Mouse (Mus musculus) MEL (cell line): ENCODE results near the gene Tmem184a. TPM values are rescaled to one million over a fixed set of nuclear protein-coding genes. Genes with fewer than 3 reads are reported as not detected.

Source experiments
- DNase-seq: peaks from one replicate; pipeline ENCODE4 v3.0.0; 2011; ENCODE audit warnings: low read depth, low spot score
- H3K27ac ChIP-seq: 2 replicates; pipeline ENCODE4 v1.5.1; 2012; ENCODE audit warnings: low read depth, mild to moderate bottlenecking, control low read depth, low read length, moderate library complexity; ENCODE audit not compliant: control insufficient read depth
- H3K27me3 ChIP-seq, 2 experiments: fragments of 150-350 bp in 1 of 2; sonication (generic) in 1 of 2; 2 replicates each; pipeline ENCODE4 v1.6.1; 2012; ENCODE audit warnings: low read length in 2 of 2, mild to moderate bottlenecking in 2 of 2, improper control_type of control experiment in 1 of 2, moderate library complexity in 1 of 2; ENCODE audit not compliant: insufficient read depth in 2 of 2, control insufficient read depth in 1 of 2
- H3K36me3 ChIP-seq, 2 experiments: 2 replicates each; pipeline ENCODE4 v1.6.1; 2012 to 2014; ENCODE audit warnings: low read length in 2 of 2, improper control_type of control experiment in 1 of 2, inconsistent platforms in 1 of 2, mild to moderate bottlenecking in 1 of 2; ENCODE audit not compliant: insufficient read depth in 2 of 2, control insufficient read depth in 1 of 2
- H3K4me1 ChIP-seq, 2 experiments: fragments of 150-350 bp in 1 of 2; sonication (generic) in 1 of 2; 2 replicates each; pipeline ENCODE4 v1.6.1; 2012; ENCODE audit warnings: low read length in 2 of 2, improper control_type of control experiment in 1 of 2, mild to moderate bottlenecking in 1 of 2; ENCODE audit not compliant: insufficient read depth in 2 of 2, control insufficient read depth in 1 of 2
- H3K4me3 ChIP-seq, 2 experiments: fragments of 150-350 bp in 1 of 2; sonication (generic) in 1 of 2; 2 replicates each; pipeline ENCODE4 v1.5.1; 2012; ENCODE audit warnings: low read depth in 2 of 2, low read length in 2 of 2, mild to moderate bottlenecking in 2 of 2, moderate library complexity in 2 of 2, control low read depth in 1 of 2, improper control_type of control experiment in 1 of 2; ENCODE audit not compliant: control insufficient read depth in 1 of 2, insufficient read depth in 1 of 2
- H3K79me2 ChIP-seq: 2 replicates; pipeline ENCODE4 v1.6.1; 2012; ENCODE audit warnings: mild to moderate bottlenecking, low read length, moderate library complexity; ENCODE audit not compliant: control insufficient read depth, poor library complexity, insufficient read depth
- H3K9ac ChIP-seq: 2 replicates; pipeline ENCODE4 v1.6.1; 2012; ENCODE audit warnings: low read depth, mild to moderate bottlenecking, control low read depth, low read length, moderate library complexity; ENCODE audit not compliant: control insufficient read depth, poor library complexity, severe bottlenecking
- H3K9me3 ChIP-seq: fragments of 150-350 bp; sonication (generic); replicated peaks from 2 replicates; pipeline ENCODE4 v1.6.1; 2012; ENCODE audit warnings: mild to moderate bottlenecking, low read length, improper control_type of control experiment, moderate library complexity; ENCODE audit not compliant: insufficient read depth
- CHD1 ChIP-seq: IDR thresholded peaks from 2 replicates; pipeline ENCODE4 v1.6.1; 2012; ENCODE audit warnings: low read depth, mild to moderate bottlenecking, inconsistent platforms, low read length, improper control_type of control experiment
- CTCF ChIP-seq, 3 experiments: IDR thresholded peaks in 2 of 3; conservative IDR thresholded peaks in 1 of 3; 2 replicates each; pipeline ENCODE4 v1.5.1; 2011 to 2012; ENCODE audit warnings: low read length in 3 of 3, low read depth in 2 of 3, mild to moderate bottlenecking in 2 of 3, improper control_type of control experiment in 1 of 3, inconsistent platforms in 1 of 3, mixed read lengths in 1 of 3, moderate library complexity in 1 of 3; ENCODE audit not compliant: control insufficient read depth in 1 of 3, insufficient read depth in 1 of 3, poor library complexity in 1 of 3, severe bottlenecking in 1 of 3
- E2F4 ChIP-seq: IDR thresholded peaks from 2 replicates; pipeline ENCODE4 v1.6.1; 2011; ENCODE audit warnings: low read depth, low read length, improper control_type of control experiment, borderline replicate concordance
- ETS1 ChIP-seq: IDR thresholded peaks from 2 replicates; pipeline ENCODE4 v1.6.1; 2012; ENCODE audit warnings: low read depth, mild to moderate bottlenecking, inconsistent platforms, low read length, improper control_type of control experiment, moderate library complexity
- GATA1 ChIP-seq: IDR thresholded peaks from 2 replicates; pipeline ENCODE4 v1.6.1; 2011; ENCODE audit warnings: low read depth, low read length, improper control_type of control experiment
- HCFC1 ChIP-seq: IDR thresholded peaks from 2 replicates; pipeline ENCODE4 v1.6.1; 2012; ENCODE audit warnings: low read depth, mild to moderate bottlenecking, inconsistent platforms, low read length, improper control_type of control experiment, moderate library complexity
- JUND ChIP-seq: IDR thresholded peaks from 2 replicates; pipeline ENCODE4 v1.6.1; 2011; ENCODE audit warnings: low read depth, mild to moderate bottlenecking, improper control_type of control experiment, low read length
- KAT2A ChIP-seq: conservative IDR thresholded peaks from 2 replicates; pipeline ENCODE4 v1.6.1; 2012; ENCODE audit warnings: low read depth, low read length, improper control_type of control experiment, inconsistent platforms
- MAX ChIP-seq: IDR thresholded peaks from 2 replicates; pipeline ENCODE4 v1.6.1; 2011; ENCODE audit warnings: low read length, improper control_type of control experiment
- MAZ ChIP-seq: IDR thresholded peaks from 2 replicates; pipeline ENCODE4 v1.6.1; 2012; ENCODE audit warnings: low read depth, mild to moderate bottlenecking, inconsistent platforms, low read length, improper control_type of control experiment
- NRF1 ChIP-seq: IDR thresholded peaks from 2 replicates; pipeline ENCODE4 v1.6.1; 2014; ENCODE audit warnings: low read depth, mild to moderate bottlenecking, inconsistent platforms, low read length, improper control_type of control experiment, moderate library complexity; ENCODE audit not compliant: poor library complexity, insufficient read depth, severe bottlenecking
- POLR2A ChIP-seq, 2 experiments: IDR thresholded peaks; 2 replicates each; pipeline ENCODE4 v1.6.1; 2011 to 2012; ENCODE audit warnings: low read length in 2 of 2, mild to moderate bottlenecking in 2 of 2, control low read depth in 1 of 2, improper control_type of control experiment in 1 of 2, low read depth in 1 of 2, moderate library complexity in 1 of 2; ENCODE audit not compliant: control insufficient read depth in 1 of 2, insufficient read depth in 1 of 2, poor library complexity in 1 of 2
- POLR2AphosphoS2 ChIP-seq: IDR thresholded peaks from 2 replicates; pipeline ENCODE4 v1.6.1; 2011; ENCODE audit warnings: low read length, improper control_type of control experiment
- POLR2AphosphoS5 ChIP-seq: IDR thresholded peaks from 2 replicates; pipeline ENCODE4 v1.6.1; 2012; ENCODE audit warnings: low read depth, borderline replicate concordance, mild to moderate bottlenecking, inconsistent platforms, low read length, moderate library complexity, mixed read lengths
- RAD21 ChIP-seq: IDR thresholded peaks from 2 replicates; pipeline ENCODE4 v1.6.1; 2011; ENCODE audit warnings: mild to moderate bottlenecking, low read depth, low read length, improper control_type of control experiment
- TAL1 ChIP-seq: IDR thresholded peaks from 2 replicates; pipeline ENCODE4 v1.6.1; 2012; ENCODE audit warnings: mild to moderate bottlenecking, inconsistent platforms, low read length, moderate library complexity, mixed read lengths
- TCF12 ChIP-seq: IDR thresholded peaks from 2 replicates; pipeline ENCODE4 v1.6.1; 2014; ENCODE audit warnings: low read depth, mild to moderate bottlenecking, inconsistent platforms, low read length, improper control_type of control experiment, moderate library complexity
- UBTF ChIP-seq: IDR thresholded peaks from 2 replicates; pipeline ENCODE4 v1.6.1; 2012; ENCODE audit warnings: low read depth, mild to moderate bottlenecking, inconsistent platforms, low read length, improper control_type of control experiment, moderate library complexity, borderline replicate concordance; ENCODE audit not compliant: insufficient read depth
- ZC3H11A ChIP-seq: IDR thresholded peaks from 2 replicates; pipeline ENCODE4 v1.6.1; 2012; ENCODE audit warnings: low read depth, mild to moderate bottlenecking, inconsistent platforms, low read length, improper control_type of control experiment
- ZMIZ1 ChIP-seq: IDR thresholded peaks from 2 replicates; pipeline ENCODE4 v1.6.1; 2012; ENCODE audit warnings: low read depth, mild to moderate bottlenecking, inconsistent platforms, low read length, improper control_type of control experiment, moderate library complexity
- polyA plus RNA-seq, 2 experiments: library from polyadenylated mRNA; stranded (reverse) in 1 of 2; unstranded in 1 of 2; fragments of >175 nt in 1 of 2; fragments of >200 nt in 1 of 2; gene quantifications; 2 replicates each; pipeline versions ENCODE4 v1.2.1 to v1.2.4; 2012; ENCODE audit warnings: low replicate concordance in 2 of 2, low read depth in 1 of 2; ENCODE audit not compliant: insufficient read length in 2 of 2, insufficient read depth in 1 of 2, missing spikeins in 1 of 2
- total RNA-seq: library from RNA; depleted of rRNA; stranded (reverse); fragments of 300-350 nt; gene quantifications from 2 replicates; pipeline ENCODE4 v1.2.3, GENCODE M21; 2012

The Tmem184a gene
- total and polyA plus RNA-seq, 3 experiments = 0.10 to 0.27 TPM; not detected in 1

- TF ChIP-seq MAZ (peak; percentile 22; the same call in 1 of the 2 replicates), ZMIZ1 (0 out of 2 replicates have a peak, but pooled peaks have one; percentile 53), E2F4 (no peak), GATA1 (no peak), RAD21 (no peak), KAT2A (peak; percentile 74; the same call in 1 of the 2 replicates), ZC3H11A (no peak), TCF12 (peak; percentile 86), UBTF (no peak), POLR2A (IDR thresholded peaks at IDR 0.05; ENCODE audit: control insufficient read depth in 1 of 2, insufficient read depth in 1 of 2, low read depth in 1 of 2, low read length in 2 of 2, poor library complexity in 1 of 2) (peak; percentile 91 to 96)
These were observed 6.8 kb upstream of the Tmem184a start, which contains the start of the genes Gm26938 and Psmg3 (continued) for GRCm38 (mm10) chr5:139826357-139827055.

- no peaks in the 10 kb centered on the region for H3K9me3 ChIP-seq
- no peak for TF ChIP-seq CHD1
- no peak for TF ChIP-seq NRF1
- no peak for TF ChIP-seq POLR2AphosphoS2
- TF ChIP-seq CTCF (IDR thresholded peaks at IDR 0.05 in 2 of 3, conservative IDR thresholded peaks at IDR 0.05 in 1 of 3; ENCODE audit: control insufficient read depth in 1 of 3, insufficient read depth in 1 of 3, low read depth in 2 of 3, low read length in 3 of 3, poor library complexity in 1 of 3, severe bottlenecking in 1 of 3) = no peak
- no peak for TF ChIP-seq ZC3H11A
- no peak for TF ChIP-seq ETS1
- no peak for TF ChIP-seq ZMIZ1
- no peak for TF ChIP-seq TAL1
- no peak for TF ChIP-seq JUND
- no peak for TF ChIP-seq POLR2AphosphoS5
- no peak for TF ChIP-seq RAD21
- TF ChIP-seq MAX = no peak
- no peak for TF ChIP-seq HCFC1
- H3K27me3 ChIP-seq = no peaks in the 10 kb centered on the region
- peaks cover 19% of the 10 kb centered on the region for H3K79me2 ChIP-seq
- peak overlapping the region; percentile 80 for H3K27ac ChIP-seq
- H3K36me3 ChIP-seq = peaks cover 0 to 24% of the 10 kb centered on the region in 2 experiments; a peak in 3 of 4 replicates
- H3K4me3 ChIP-seq = peak overlapping the region; percentile 80
- no peak for DNase-seq
- H3K4me1 ChIP-seq = peaks cover 3 to 43% of the 10 kb centered on the region in 2 experiments; a peak in 3 of 4 replicates
- H3K9ac ChIP-seq = peak overlapping the region; percentile 94
These were observed 6.2 kb upstream of the Tmem184a start for GRCm38 (mm10) chr5:139825947-139826346.
